Mouse (Mus musculus): ENCODE results near the gene Btrc.

The Btrc gene

DNA sequence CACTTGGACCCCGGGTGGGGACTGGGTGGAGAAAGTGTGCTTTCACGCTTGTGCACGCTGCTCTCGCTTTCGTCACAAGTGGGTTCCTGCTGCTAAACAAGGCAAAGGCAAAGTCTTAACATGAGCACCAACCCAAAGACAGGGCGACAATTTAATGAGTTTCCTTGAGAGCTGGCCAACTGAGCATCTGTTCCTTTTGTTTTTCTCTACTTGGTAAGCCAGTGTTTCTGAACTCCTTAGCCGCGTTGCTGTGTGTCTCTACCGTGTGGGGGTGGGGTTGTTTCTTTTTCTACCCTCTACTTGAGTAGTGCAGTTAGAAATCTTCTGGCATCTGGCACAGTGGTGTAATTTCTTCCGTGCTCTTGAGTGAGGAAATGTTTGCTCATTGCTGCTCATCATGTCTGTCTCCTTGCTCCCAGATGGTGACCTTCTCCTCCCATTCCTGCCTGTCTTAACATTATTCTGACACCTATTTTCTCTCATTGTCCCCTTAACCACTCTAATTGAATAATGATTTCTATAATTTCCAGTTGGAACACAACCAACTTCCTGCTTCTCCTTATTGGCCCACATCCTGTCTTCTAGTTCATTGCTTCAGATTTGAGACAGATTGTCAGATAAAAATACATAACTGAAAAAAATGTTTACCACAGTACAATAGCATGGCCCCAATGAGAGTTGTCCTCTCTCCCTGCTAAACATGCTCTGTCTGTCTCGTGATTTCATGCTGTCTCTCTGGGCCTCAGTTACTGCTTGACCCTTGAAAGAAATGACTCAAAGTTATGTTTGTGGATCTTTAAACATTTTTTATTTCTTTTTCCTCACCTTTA lies 109.4 kb downstream of the Btrc start:
- DNase-seq (ENCODE audit: inconsistent age in 2 of 2, low spot score in 1 of 2): peak in 1 of 2 experiments; percentile 30

DNA sequence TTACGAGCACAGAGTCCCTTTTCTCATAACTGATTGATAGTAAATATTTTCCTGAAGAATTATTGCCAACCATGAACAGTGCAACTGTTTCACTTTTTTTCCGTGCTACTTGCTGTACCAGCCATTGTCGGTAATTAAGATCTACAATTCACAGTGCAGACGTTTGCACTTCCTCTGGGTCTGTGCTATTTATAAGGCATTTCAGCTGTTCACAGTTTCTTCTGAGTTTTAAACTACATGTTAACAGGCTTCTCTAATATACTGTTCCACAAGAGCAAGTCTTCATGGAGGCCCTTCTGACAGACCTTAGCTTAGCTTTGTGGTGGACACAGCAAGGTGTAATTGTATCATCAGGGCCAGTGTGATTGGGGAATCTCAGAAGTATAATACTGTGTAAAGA lies 111.2 kb downstream of the Btrc start:
- DNase-seq (ENCODE audit: inconsistent age in 2 of 2, low spot score in 1 of 2): no peak

DNA sequence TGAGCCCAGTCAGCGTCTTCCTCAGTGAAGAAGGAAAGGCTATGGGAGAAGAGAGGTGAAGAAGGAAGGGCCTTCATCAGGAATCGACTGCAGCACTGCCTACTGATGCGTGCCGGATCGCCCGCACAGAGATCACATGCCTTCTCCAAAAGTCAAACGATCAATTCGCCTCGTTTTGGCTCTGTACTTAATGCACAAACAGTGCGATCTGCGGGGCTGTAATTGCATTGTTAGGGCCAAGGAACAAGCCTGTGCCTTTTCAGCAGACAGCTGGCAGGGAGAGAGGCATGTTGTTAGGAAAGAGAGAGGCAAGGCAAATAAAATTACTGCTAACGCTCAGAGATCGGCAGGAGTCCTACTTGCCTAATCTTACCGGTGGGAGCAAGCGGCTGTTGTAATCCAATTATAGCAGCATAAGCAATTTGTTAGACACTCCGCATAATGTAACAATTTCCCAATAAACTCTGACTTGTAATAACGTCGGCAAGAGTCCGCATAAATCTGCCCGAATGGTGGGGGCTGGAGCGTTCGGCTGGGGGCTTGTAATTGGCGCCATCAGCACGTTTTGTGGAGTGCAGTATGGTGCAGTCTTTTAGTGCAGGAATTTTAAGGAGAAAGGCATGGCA lies 112.5 kb downstream of the Btrc start:
- DNase-seq (ENCODE audit: inconsistent age in 2 of 2, low spot score in 1 of 2): peak in 1 of 2 experiments; percentile 55

- DNase-seq (ENCODE audit: inconsistent age in 2 of 2, low spot score in 1 of 2): no peak
Measured at GRCm38 (mm10) chr19:45479548-45479947, 116.0 kb downstream of the Btrc start.

- no peak for DNase-seq (ENCODE audit: inconsistent age in 2 of 2, low spot score in 1 of 2)
Measured at GRCm38 (mm10) chr19:45480490-45480889, 117.0 kb downstream of the Btrc start.

DNA sequence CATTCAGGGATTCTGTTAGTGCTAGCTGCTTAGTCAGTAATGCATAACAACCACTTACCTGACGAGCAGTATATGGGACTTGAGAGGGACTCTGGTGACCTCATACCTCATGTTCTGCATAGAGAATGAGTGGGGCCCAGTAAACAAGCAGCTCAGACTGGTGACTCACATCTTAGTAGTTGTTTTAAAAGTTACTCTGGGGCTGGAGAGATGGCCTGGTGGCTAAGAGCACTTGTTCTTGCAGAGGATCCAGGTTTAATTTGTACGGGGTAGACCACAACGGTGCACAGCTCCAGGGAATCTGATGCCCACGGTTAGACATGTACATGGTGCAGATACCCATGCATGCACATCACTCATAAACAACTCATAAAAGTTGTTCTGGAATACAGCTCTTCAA lies 117.4 kb downstream of the Btrc start:
- peak in 1 of 2 experiments; percentile 64 for DNase-seq (ENCODE audit: inconsistent age in 2 of 2, low spot score in 1 of 2)

- DNase-seq (ENCODE audit: inconsistent age in 2 of 2, low spot score in 1 of 2): peak in 1 of 2 experiments; percentile 22
Measured at GRCm38 (mm10) chr19:45483470-45483869, 119.9 kb downstream of the Btrc start.

GRCm38 (mm10) chr19:45486206-45486991 lies 122.9 kb downstream of the Btrc start:
- peak; percentile 77 to 89 for DNase-seq (ENCODE audit: inconsistent age in 2 of 2, low spot score in 1 of 2)

DNA sequence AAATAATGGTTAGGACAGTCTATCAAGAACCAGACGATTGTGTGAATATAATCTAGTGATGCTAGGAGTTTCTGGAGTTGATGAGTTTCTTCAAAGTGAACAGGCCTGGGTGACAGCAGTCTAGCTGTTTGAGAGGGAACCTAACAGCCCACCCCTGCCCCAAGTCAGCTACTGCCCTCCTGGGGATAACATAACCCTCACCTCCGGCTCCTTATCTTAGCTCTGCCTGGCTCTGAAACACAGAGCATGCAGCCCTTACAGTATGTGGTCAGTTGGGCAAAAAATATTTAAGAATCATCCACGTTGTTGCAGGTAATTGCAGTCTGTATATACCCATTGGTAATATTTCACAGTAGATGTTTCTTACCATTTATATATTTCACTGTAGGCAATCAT lies 123.5 kb downstream of the Btrc start:
- DNase-seq (ENCODE audit: inconsistent age in 2 of 2, low spot score in 1 of 2): no peak

DNA sequence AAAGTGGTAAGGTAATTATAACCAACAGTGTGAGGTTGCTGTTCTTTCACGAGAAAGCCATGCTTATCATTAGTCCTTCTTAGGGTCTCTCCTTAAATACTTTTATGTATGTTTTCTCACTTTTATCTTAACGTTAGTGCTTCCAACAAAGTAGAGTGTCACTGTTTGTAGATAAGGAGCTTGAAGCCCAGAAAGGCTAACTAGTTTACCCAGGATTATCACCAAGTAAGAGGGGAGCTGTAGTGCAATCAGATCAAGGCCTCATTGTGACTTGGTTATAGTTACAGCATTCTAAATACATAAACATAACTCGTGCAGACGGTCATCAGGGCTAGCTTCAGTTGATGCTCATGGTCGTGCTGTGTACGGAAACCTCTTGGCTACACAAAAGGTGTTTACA lies 126.4 kb downstream of the Btrc start:
- DNase-seq (ENCODE audit: inconsistent age in 2 of 2, low spot score in 1 of 2): no peak

DNA sequence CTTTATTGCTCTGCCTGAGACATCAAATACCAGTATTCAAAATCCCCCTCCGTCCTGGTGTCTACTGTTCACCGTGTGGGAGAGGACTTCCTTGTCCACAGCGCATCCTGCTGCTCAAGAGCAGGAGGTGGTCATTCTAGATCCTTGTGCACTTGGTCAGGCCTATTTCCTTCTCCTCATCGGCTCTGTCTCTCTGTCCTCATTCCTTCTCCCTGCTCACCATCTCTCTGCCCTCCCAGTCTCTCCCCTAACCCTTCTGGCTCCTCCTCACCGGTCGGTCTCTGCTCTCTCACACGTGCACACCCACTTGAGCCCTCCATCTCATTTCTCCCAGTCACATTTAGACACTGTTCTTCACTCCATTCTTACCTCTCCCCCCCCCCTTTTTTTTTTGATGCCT lies 127.7 kb downstream of the Btrc start:
- DNase-seq (ENCODE audit: inconsistent age in 2 of 2, low spot score in 1 of 2): no peak

DNA sequence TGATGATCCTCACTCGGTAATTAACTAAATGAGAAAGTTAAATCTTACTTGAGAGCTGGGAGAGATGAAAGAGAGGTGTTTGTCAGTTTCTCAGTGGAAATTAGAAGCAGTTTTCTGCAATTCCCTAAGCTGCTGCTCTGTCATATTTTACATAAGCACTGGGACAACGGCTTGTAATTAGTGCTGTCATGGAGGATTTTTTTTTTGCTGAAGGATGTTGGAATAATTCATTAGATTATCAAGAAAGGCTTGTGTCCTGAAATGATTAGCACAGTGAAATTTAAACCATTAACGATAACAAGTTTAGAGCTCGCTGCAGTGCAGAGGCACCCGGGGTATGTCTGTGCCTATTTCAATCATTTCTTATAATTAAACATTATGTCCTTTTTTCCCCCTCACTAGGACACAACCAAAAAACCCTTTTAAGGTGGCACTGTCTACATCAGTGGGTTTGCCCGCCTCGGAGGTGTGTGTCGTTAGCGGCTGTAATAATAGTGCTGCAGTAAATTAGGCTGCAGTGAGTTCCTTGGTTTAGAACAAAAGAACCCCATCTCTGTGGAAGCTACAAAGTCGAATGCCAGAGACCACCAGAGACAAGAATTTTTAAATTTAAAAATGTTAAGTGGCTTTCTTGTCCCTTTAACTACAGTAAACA lies 130.7 kb downstream of the Btrc start:
- DNase-seq (ENCODE audit: inconsistent age in 2 of 2, low spot score in 1 of 2): no peak

DNA sequence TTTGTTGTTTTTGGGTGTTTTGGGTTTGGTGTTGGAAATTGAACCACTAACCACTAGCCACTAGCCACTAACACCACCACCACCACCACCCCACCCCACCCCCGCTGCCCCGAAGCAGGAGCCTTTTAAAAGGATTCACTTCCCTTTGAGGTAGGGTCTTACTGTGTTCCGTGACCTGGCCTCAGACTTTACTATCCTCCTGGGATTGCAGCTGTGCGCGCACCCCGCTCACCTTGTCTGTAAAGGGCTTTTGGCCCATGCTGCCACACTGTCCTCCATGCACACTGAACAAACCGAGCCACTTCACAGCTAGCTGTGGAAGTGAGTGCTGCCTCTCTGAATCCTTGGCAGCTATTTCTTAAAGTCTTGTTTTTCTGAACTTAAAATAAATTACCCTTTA lies 141.9 kb downstream of the Btrc start:
- DNase-seq (ENCODE audit: inconsistent age in 2 of 2, low spot score in 1 of 2): no peak

DNA sequence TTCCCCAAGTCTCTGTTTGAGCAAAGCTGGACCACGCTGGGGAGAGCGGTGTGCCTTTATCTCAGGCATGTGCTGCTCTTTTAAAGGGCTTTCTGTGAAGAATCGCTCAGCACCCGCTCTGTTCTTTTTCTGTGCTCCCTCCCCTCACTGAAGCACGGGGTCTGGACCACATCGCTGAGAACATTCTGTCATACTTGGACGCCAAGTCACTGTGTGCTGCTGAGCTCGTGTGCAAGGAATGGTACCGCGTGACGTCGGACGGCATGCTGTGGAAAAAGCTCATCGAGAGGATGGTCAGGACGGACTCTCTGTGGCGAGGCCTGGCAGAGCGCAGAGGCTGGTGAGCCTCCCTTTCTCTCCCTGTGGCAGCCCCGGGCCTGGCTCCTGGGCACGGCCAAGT lies 144.0 kb downstream of the Btrc start:
- no peak for DNase-seq (ENCODE audit: inconsistent age in 2 of 2, low spot score in 1 of 2)

DNA sequence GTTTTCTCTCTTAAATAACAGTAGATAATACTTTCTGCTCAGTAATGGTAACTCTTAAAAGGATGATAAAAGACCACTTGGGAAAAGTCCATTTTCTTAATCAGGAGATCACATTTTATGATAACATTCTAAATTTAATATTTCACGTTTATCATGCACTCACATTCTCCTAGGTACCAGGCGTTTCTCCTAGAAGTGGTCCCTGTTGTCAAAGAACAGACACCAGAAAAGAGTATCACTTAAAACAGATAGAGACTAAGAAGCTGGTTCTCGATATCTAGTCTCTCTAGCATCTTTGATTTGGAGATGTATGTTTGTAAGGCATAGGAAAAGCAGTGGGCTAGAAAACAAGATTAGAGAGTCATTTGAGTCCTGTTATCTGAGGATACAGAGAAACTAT lies 147.1 kb downstream of the Btrc start:
- no peak for DNase-seq (ENCODE audit: inconsistent age in 2 of 2, low spot score in 1 of 2)

DNA sequence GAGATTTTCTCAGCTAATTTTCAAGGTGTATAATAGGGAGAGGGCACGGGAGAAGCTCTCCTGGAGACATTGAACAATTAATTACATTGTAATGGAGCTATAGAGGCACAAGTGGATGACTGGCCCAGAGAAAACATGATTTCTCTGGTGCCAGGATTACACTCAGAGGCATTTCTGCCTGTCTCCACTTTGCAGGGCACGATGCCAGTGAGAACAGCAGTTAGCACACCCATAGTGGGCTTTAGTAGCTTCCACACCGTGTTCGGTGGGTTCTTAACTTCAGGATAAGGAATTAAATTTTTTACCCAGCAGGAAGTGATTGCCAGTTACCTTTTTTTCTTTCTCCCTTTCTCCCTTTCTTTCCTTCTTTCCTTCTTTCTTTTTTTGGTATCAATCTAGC lies 147.9 kb downstream of the Btrc start:
- no peak for DNase-seq (ENCODE audit: inconsistent age in 2 of 2, low spot score in 1 of 2)

DNA sequence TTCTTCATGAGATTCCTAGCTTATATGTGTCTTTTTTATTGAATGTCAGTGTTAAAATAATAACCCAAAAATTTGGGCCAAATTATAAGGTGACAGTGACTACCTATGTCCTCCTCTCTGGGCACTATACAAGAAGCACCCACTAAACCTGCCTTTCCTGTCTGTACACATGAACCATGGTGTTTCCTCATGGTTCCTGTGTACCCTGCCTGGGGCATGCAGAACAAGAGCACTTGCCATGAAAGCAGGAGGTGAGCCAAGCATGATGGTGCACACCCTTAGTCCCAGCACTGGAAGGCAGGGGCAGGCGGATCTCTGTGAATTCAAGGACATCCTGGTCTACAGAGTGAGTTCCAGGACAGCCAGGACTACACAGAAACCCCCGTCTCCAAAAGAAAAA lies 151.8 kb downstream of the Btrc start:
- no peak for DNase-seq (ENCODE audit: inconsistent age in 2 of 2, low spot score in 1 of 2)

- peak; percentile 34 to 58 for DNase-seq (ENCODE audit: inconsistent age in 2 of 2, low spot score in 1 of 2)
Measured at GRCm38 (mm10) chr19:45516264-45516663, 152.7 kb downstream of the Btrc start.

DNA sequence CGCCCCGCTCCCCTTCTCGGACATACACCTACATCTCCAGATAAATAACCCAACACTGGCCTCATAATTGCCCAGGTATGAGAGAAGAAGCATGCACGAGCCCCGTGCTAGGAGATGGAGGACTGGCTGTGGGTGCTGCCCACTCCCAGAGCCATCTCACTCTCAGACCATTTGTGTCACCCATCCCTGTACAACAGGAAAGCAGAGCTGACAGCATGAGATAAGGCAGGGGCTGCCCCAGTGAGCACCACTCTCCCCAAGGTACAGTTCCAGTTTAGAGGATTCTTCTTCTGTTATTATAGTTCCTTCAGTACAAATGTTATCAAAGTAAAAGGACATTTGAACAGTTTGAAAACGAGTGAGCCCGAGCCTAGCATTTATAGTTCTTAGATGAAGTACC lies 163.8 kb downstream of the Btrc start:
- no peak for DNase-seq (ENCODE audit: inconsistent age in 2 of 2, low spot score in 1 of 2)

- no peak for DNase-seq (ENCODE audit: inconsistent age in 2 of 2, low spot score in 1 of 2)
Measured at GRCm38 (mm10) chr19:45527931-45528534, 164.5 kb downstream of the Btrc start.

DNA sequence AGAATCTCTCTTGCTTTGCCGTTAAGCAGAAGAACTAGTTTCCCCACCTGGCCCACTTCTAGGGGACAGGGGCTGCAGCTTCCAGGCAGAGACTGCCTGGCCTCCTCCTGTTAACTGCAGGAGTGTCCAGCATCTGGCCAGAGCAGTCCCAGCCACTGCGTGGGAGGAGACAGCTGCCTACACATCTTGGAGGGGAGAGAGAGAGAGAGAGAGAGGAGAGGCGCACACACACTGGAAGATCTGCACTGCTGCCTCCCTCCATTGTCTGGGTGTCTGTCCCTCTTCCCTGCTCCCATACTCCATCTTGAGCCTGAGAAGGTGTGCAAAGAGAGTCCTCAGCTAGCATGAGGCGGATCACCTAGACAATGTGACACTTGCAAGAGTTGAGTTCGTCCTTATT lies 165.8 kb downstream of the Btrc start:
- DNase-seq (ENCODE audit: inconsistent age in 2 of 2, low spot score in 1 of 2): no peak
